Mouse (Mus musculus) liver, embryonic 14.5 days (tissue): ENCODE results near the gene Amer2. TPM values are rescaled to one million over a fixed set of nuclear protein-coding genes. Genes with fewer than 3 reads are reported as not detected.

Experiments used
- ATAC-seq: fragments of 200-750 bp; cut with Nextera tagmentation; 2 replicates; pipeline ENCODE4 v1.8.0; 2017; ENCODE audit warnings: moderate number of reproducible peaks, mild to moderate bottlenecking, moderate library complexity; ENCODE audit not compliant: insufficient read depth
- DNase-seq, 3 experiments: peaks; one replicate each; pipeline ENCODE4 v3.0.0-alpha.2; 2012 to 2013; ENCODE audit warnings: low read depth in 3 of 3, low spot score in 3 of 3
- H3K27ac ChIP-seq: fragments of 300-500 bp; sonication (generic); 2 replicates; pipeline ENCODE4 v1.5.1; 2014; ENCODE audit warnings: moderate library complexity, mild to moderate bottlenecking, control low read depth, inconsistent platforms
- H3K27me3 ChIP-seq: fragments of 300-500 bp; sonication (generic); 2 replicates; pipeline ENCODE4 v1.6.1; 2014; ENCODE audit warnings: mild to moderate bottlenecking, low read length, moderate library complexity; ENCODE audit not compliant: control insufficient read depth, insufficient read depth
- H3K36me3 ChIP-seq: fragments of 300-500 bp; sonication (generic); replicated peaks from 2 replicates; pipeline ENCODE4 v1.6.1; 2014; ENCODE audit warnings: low read depth; ENCODE audit not compliant: control insufficient read depth, insufficient read depth
- H3K4me1 ChIP-seq, 2 experiments: fragments of 200-500 bp in 1 of 2; fragments of 300-500 bp in 1 of 2; sonication (generic) in 1 of 2; replicated peaks; 2 replicates each; pipeline ENCODE4 v1.6.1; 2012 to 2014; ENCODE audit warnings: antibody characterized with exemption in 1 of 2, inconsistent platforms in 1 of 2, low read length in 1 of 2; ENCODE audit not compliant: control insufficient read depth in 2 of 2, insufficient read depth in 2 of 2
- H3K4me2 ChIP-seq: fragments of 300-500 bp; sonication (generic); 2 replicates; pipeline ENCODE4 v1.6.1; 2014; ENCODE audit warnings: low read depth, mild to moderate bottlenecking, control low read depth, moderate library complexity
- H3K4me3 ChIP-seq, 2 experiments: fragments of 200-500 bp in 1 of 2; fragments of 300-500 bp in 1 of 2; sonication (generic) in 1 of 2; 2 replicates each; pipeline ENCODE4 v1.5.1; 2012 to 2014; ENCODE audit warnings: low read depth in 2 of 2, low read length in 2 of 2, mild to moderate bottlenecking in 2 of 2, control low read depth in 1 of 2, inconsistent platforms in 1 of 2, moderate library complexity in 1 of 2; ENCODE audit not compliant: insufficient read depth in 1 of 2
- H3K9ac ChIP-seq: fragments of 300-500 bp; sonication (generic); replicated peaks from 2 replicates; pipeline ENCODE4 v1.6.1; 2014; ENCODE audit warnings: mild to moderate bottlenecking, control low read depth, moderate library complexity
- H3K9me3 ChIP-seq: fragments of 300-500 bp; sonication (generic); 2 replicates; pipeline ENCODE4 v1.6.1; 2016; ENCODE audit warnings: low read length, mixed read lengths; ENCODE audit not compliant: control insufficient read depth
- CTCF ChIP-seq: IDR thresholded peaks from 2 replicates; pipeline ENCODE4 v1.5.1; 2016; ENCODE audit warnings: antibody characterized with exemption, low read depth, control low read depth
- EP300 ChIP-seq: IDR thresholded peaks from 2 replicates; pipeline ENCODE4 v1.6.1; 2016; ENCODE audit warnings: antibody characterized with exemption, low read depth
- WGBS: fragments of 180-500 bp; shearing (Covaris S2); extraction: QIAGEN DNeasy Blood & Tissue Kit; methylation state at CpG from one replicate; pipeline ENCODE4 v1.1.7; 2014; ENCODE audit not compliant: insufficient replicate concordance; 5-methylcytosine and 5-hydroxymethylcytosine counted together
- polyA plus RNA-seq, 2 experiments: library from polyadenylated mRNA; depleted of rRNA in 1 of 2; stranded (reverse) in 1 of 2; unstranded in 1 of 2; fragments of >200 nt; fragmentation: Nextera tagmentation in 1 of 2; extraction: Ambion mirVana in 1 of 2; gene quantifications; 2 replicates each; pipeline versions ENCODE4 v1.2.1 to v1.2.3; 2012 to 2014

The Amer2 gene
- polyA plus RNA-seq, 2 experiments = 0.15 to 0.17 TPM

DNA sequence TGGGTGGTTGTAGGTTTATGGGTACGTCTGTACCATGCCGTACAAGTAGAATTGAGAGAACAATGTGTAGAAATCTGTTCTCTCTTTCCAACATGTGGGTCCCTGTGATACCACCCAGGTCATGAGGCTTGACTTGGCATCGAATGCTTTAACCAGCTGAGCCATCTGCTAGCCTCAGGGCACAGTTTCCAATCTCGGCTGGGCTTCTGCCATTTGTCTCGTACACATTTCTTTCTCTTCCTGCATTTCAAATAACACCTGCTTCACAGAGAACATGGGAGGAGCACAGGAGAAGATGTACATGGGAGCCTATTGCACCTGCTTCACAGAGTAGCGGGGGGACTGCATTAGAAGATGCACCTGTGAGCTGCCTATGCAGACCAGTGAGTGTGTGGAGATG is 38.2 kb downstream of the Amer2 start:
- H3K27ac ChIP-seq = no peak overlapping the region
- no peaks in the 10 kb centered on the region for H3K9me3 ChIP-seq
- no peak overlapping the region for H3K9ac ChIP-seq
- TF ChIP-seq CTCF = no peak
- TF ChIP-seq EP300 = no peak
- H3K4me1 ChIP-seq = 0 out of 4 replicates have a peak, but pooled peaks cover 0 to 3% of the 10 kb centered on the region in 2 experiments
- H3K4me2 ChIP-seq = no peak overlapping the region
- no peaks in the 10 kb centered on the region for H3K27me3 ChIP-seq
- no peak overlapping the region for H3K4me3 ChIP-seq
- no peaks in the 10 kb centered on the region for H3K36me3 ChIP-seq
- no peak for DNase-seq
- WGBS = 64% methylated on average over 6 of the region's 6 CpGs
- no peak for ATAC-seq

DNA sequence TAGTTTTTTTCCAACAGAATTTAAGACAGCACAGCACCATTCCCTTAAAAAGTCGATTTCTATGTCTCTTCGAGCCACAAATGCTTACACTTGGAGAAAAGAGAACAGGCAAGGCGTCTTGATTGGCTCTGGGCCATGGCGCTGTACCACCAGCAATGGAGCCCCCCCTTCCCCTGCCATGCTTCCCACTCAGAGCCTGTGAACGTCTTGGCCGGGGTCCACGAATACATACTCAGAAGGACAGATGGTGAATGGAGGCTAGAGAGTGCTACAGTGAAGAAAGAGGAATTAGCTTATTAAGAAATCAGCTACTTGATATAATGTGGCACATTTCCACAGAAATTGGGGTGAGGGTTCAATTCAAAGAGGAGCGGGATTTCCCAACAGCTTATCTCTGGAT is 41.6 kb downstream of the Amer2 start:
- H3K9ac ChIP-seq = no peak overlapping the region
- no peak for TF ChIP-seq CTCF
- no peak for TF ChIP-seq EP300
- DNase-seq (no peak), ATAC-seq (no peak)
- H3K9me3 ChIP-seq = no peaks in the 10 kb centered on the region
- no peaks in the 10 kb centered on the region for H3K27me3 ChIP-seq
- H3K27ac ChIP-seq = no peak overlapping the region
- H3K36me3 ChIP-seq = no peaks in the 10 kb centered on the region
- H3K4me2 ChIP-seq = no peak overlapping the region
- WGBS = 65% methylated on average over 8 of the region's 8 CpGs
- H3K4me3 ChIP-seq = no peak overlapping the region
- no peaks in the 10 kb centered on the region for H3K4me1 ChIP-seq

DNA sequence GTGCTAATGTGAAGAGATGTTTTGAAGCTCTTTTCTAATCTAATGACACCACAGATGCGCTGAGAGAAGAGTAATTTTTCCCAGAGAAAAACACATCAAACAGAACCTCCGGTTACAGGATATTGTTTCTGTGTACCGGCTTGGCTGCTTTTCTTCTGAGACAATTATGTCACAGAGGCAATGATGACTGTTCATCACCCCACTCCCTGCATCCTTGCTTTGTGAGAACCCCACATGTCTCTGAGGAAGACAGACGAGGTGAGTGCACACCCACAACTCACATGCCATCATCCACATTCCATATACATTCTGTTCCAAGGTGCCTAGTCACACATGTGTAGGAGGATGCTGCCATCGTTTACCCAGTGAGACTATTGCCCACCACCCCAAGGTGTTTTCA is 44.9 kb downstream of the Amer2 start:
- Histone ChIP-seq H3K27ac (no peak overlapping the region), H3K36me3 (no peaks in the 10 kb centered on the region), H3K4me1 (no peaks in the 10 kb centered on the region), H3K4me2 (no peak overlapping the region), H3K9me3 (no peaks in the 10 kb centered on the region), H3K4me3 (no peak overlapping the region), H3K9ac (no peak overlapping the region), H3K27me3 (no peaks in the 10 kb centered on the region)
- TF ChIP-seq EP300 = no peak
- TF ChIP-seq CTCF = no peak
- 59% methylated on average over 5 of the region's 5 CpGs for WGBS
- DNase-seq (no peak), ATAC-seq (no peak)

DNA sequence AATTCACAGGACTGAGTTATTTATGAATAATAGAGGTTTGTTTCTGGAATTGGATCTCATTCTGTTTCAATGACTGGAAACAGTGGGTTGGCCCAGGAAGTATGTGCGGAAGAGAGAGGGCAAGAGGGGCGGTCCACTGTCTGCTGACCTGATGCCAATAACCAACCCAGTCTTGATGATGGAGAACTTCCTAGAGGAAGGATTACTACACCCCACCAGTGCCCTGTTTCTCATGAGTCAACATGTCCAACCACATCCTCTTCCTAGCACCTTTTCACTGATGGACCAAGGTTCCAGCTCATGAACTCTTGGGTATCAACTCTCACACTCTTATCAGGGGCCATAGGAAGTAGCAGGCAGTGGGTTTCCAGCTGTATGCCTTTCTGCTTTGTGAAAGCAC is 49.9 kb downstream of the Amer2 start:
- H3K9ac ChIP-seq = no peak overlapping the region
- H3K27me3 ChIP-seq = no peaks in the 10 kb centered on the region
- H3K4me2 ChIP-seq = no peak overlapping the region
- no peaks in the 10 kb centered on the region for H3K9me3 ChIP-seq
- no peaks in the 10 kb centered on the region for H3K36me3 ChIP-seq
- no peak overlapping the region for H3K27ac ChIP-seq
- WGBS = 77% methylated on average over 2 of the region's 2 CpGs
- DNase-seq = no peak
- H3K4me3 ChIP-seq = no peak overlapping the region
- H3K4me1 ChIP-seq = no peaks in the 10 kb centered on the region
- no peak for TF ChIP-seq EP300
- no peak for TF ChIP-seq CTCF
- no peak for ATAC-seq

DNA sequence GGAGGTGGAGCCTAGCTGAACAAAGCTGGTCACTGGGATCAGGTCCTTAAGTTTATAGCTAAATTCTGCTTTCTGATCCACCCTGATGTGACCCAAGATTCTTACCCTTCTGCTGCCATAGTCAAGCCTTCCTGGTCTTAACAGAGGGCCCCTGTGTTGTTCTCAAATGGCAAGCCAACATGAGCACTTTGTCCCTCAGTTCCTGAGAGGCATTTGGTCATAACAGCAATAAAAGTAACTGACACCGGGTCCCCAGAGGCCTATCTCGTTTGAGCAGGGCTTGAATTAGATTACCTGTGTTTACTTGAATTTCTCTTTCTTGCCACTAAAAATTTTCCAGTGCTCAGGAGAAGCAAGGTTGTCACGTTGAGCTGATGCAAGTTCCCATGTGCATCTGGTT is 51.1 kb downstream of the Amer2 start:
- no peak for DNase-seq
- ATAC-seq = no peak

More for the DNA sequence above, 51.1 kb downstream of the Amer2 start:
- no peak for TF ChIP-seq EP300
- TF ChIP-seq CTCF = no peak
- no peaks in the 10 kb centered on the region for H3K36me3 ChIP-seq
- no peak overlapping the region for H3K4me2 ChIP-seq
- no peak overlapping the region for H3K27ac ChIP-seq
- 27% methylated on average over 3 of the region's 3 CpGs for WGBS
- H3K9me3 ChIP-seq = no peaks in the 10 kb centered on the region
- no peak overlapping the region for H3K9ac ChIP-seq
- no peak overlapping the region for H3K4me3 ChIP-seq
- no peaks in the 10 kb centered on the region for H3K27me3 ChIP-seq
- no peaks in the 10 kb centered on the region for H3K4me1 ChIP-seq
